In the genomic region with DNA sequence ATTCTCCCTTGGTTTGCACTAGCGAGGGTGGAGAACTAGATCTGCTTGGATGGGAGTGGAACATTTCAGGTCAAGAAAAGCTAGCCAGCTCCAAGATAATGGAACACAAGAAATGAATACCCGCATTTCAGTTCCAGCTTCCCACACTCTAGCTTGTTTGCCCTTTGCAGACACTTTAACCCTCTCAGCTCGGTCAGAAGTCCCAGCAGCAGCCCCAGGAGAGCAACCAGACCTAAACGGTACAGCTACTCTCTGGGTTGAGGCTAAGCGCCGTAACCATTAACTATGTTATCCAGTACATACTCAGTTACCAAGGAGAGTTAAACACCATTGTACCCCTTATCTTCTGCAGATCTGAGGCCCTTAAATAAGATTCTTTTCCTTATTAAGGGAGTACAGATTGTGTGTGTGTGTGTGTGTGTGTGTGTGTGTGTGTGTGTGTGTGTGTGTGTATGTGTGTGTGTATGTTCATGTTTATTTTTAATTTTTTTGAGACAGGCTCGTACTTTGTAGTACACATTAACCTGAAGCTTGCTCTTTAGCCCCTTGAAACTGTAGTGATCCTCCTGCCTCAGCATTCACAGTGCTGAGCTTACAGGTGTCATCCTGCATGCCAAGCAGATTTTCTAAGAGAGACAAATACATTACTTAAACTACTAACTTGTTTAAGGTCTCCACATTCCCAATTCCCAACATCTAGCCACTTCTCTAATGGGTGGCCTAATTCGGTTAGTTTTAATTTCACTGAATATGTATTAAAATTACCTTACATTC, we compare ENCODE assay signal across 22 mouse cellular contexts.
"Had no signal": no experiment of that assay in that cellular context is flagged by ENCODE, and none has a peak within 500 bp of the region (broad histone marks: within the 10 kb centered on the region; RNA-seq: fewer than 3 reads in every experiment).

No protein-coding gene starts in this region.

- DNase-seq: layer of hippocampus, adult 9-11 months; liver; lung, adult 18-20 months; lung, postnatal 10 days; lung, postnatal 36 days; thymus, adult 2 months; thymus, postnatal 14 days; thymus, postnatal 4 days had no signal

- H3K36me3 ChIP-seq: limb, embryonic 10.5 days; limb, embryonic 13.5 days; liver, embryonic 12.5 days; liver, embryonic 15.5 days; lung, embryonic 15.5 days; midbrain, embryonic 10.5 days; midbrain, embryonic 13.5 days had no signal

- H3K4me1 ChIP-seq: limb, embryonic 10.5 days; limb, embryonic 13.5 days; liver, embryonic 12.5 days; liver, embryonic 15.5 days; lung, embryonic 15.5 days; megakaryocyte, embryonic 14.5 days; midbrain, embryonic 10.5 days; midbrain, embryonic 13.5 days had no signal

- ATAC-seq: hindbrain, postnatal 0 days; inflammation-experienced regulatory T-cells, adult 6 months; intestine, embryonic 16.5 days; liver, embryonic 12.5 days; midbrain, embryonic 13.5 days; midbrain, embryonic 16.5 days had no signal

- H3K27me3 ChIP-seq: limb, embryonic 13.5 days; liver, embryonic 12.5 days; liver, embryonic 15.5 days; lung, embryonic 15.5 days; megakaryocyte, embryonic 14.5 days; midbrain, embryonic 13.5 days had no signal

- H3K4me3 ChIP-seq: layer of hippocampus, adult 2 months; limb, embryonic 10.5 days; limb, embryonic 13.5 days; liver, embryonic 12.5 days; liver, embryonic 15.5 days; lung, embryonic 15.5 days; megakaryocyte, embryonic 14.5 days; midbrain, embryonic 10.5 days; midbrain, embryonic 13.5 days had no signal

- H3K4me2 ChIP-seq: limb, embryonic 13.5 days; liver, embryonic 12.5 days; liver, embryonic 15.5 days; lung, embryonic 15.5 days; midbrain, embryonic 13.5 days had no signal

- H3K9me3 ChIP-seq: limb, embryonic 10.5 days; limb, embryonic 13.5 days; liver, embryonic 12.5 days; liver, embryonic 15.5 days; lung, embryonic 15.5 days; midbrain, embryonic 10.5 days; midbrain, embryonic 13.5 days had no signal

- H3K27ac ChIP-seq: hindbrain, postnatal 0 days; layer of hippocampus, adult 2 months; limb, embryonic 10.5 days; limb, embryonic 13.5 days; liver, embryonic 12.5 days; liver, embryonic 15.5 days; lung, embryonic 15.5 days; midbrain, embryonic 10.5 days; midbrain, embryonic 13.5 days; stomach, postnatal 0 days had no signal

- H3K9ac ChIP-seq: limb, embryonic 13.5 days; liver, embryonic 12.5 days; liver, embryonic 15.5 days; lung, embryonic 15.5 days; midbrain, embryonic 13.5 days had no signal
